Mouse (Mus musculus): ENCODE measurements around the gene Gnao1. TPM values are rescaled to one million over a fixed set of nuclear protein-coding genes. Genes with fewer than 3 reads are reported as not detected.

Gnao1 gene
- total RNA-seq, 2 experiments from 2014 or later: not detected

DNA sequence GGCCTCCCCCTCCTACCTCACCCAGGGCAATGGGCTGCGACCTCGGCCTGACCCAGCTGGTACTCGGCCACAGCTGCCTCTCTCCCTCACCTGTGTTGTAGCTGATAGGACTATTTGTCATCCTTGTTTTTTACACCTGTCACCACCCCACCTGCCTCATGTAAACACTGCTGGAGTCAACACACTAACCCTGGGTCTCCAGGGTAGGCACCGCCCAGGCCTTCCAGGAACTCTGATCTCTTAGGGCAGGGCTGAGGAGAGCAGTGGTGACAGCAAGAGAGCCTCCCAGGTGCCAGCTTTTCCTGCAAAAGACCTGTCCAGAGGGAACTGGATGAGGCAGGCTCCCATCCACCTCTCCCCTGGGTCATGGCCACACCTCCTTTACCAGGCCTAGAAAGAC is 119.5 kb downstream of the Gnao1 start:
- no peak for ATAC-seq (replicated peaks; ENCODE audit: low FRiP score, low TSS enrichment, poor library complexity, severe bottlenecking)

DNA sequence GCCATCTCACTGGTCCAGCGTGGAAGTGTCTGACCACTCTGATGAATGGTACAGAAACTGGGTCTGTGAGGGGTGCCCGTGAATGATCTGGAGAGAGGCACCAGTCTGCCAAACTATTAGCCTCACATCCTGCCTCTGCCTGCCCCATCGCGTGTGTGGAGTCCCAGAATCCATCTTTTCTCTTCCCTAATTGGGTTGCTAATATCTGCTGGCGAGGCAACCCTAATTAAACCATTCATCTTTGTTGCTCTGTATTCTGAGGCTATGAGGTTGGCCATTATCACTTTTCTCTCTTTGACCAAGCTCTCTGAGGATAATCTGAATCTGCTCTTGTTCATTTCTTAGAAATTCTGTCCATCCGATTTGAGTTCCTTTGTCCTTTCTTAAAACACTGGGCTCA is 121.6 kb downstream of the Gnao1 start:
- no peak for ATAC-seq (replicated peaks; ENCODE audit: low FRiP score, low TSS enrichment, poor library complexity, severe bottlenecking)

DNA sequence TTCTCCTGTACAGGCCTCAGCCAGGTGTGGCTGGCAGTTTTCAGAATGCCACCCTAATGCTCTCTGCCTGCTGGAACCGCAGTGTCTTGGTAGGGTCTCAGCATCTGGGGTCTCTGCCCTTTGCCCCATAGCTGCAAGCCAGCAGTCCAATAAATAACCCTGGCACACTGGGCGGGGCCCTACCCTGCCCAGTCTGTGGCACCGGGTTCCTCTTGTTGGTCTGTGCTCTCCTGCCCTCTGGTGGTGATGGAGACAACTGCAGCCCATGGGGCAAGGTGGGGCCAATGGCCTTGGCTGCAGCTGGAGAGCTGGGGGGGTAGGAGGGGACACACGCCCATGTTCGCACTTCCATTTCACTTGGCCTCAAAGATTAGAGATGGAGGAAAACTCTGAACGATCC is 123.1 kb downstream of the Gnao1 start:
- peak; percentile 94 for ATAC-seq (replicated peaks; ENCODE audit: low FRiP score, low TSS enrichment, poor library complexity, severe bottlenecking)

DNA sequence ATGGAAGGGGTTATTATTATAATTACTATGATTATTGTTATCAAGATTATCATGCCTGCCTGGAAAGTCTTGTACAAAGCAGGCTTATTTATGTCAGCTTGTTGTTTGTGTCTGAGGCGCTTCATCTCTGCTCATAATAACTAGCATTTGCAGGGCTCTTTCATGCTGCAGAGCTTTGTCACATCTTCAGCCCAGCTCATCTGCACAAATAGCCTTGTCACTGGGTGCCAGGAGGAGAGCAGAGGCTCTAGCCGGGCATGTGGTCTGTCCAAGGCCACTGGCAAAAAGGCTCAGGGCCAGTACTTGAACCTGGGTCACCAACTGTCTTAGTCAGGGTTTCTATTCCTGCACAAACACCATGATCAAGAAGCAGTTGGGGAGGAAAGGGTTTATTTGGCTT is 123.5 kb downstream of the Gnao1 start:
- no peak for ATAC-seq (replicated peaks; ENCODE audit: low FRiP score, low TSS enrichment, poor library complexity, severe bottlenecking)

DNA sequence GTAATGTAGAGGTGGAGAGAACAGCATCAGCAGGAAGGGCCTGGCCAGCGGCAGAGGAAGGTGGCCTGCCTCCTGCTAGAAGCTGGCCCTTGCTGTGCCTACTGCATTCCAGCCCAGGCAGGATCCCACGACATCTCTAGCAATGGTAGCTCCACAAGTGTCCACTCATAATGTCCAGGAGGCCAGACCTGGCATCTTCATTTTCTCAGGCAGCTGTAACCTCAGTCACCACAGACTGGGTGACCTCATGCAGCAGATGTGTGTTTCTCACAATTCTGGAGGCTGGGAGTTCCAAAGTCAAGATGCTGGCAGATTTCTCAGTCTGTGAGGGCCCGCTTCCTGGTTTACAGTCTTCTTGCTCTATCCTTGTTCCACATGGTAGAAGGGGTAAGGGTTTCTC is 128.4 kb downstream of the Gnao1 start:
- ATAC-seq (replicated peaks; ENCODE audit: low FRiP score, low TSS enrichment, poor library complexity, severe bottlenecking): no peak

DNA sequence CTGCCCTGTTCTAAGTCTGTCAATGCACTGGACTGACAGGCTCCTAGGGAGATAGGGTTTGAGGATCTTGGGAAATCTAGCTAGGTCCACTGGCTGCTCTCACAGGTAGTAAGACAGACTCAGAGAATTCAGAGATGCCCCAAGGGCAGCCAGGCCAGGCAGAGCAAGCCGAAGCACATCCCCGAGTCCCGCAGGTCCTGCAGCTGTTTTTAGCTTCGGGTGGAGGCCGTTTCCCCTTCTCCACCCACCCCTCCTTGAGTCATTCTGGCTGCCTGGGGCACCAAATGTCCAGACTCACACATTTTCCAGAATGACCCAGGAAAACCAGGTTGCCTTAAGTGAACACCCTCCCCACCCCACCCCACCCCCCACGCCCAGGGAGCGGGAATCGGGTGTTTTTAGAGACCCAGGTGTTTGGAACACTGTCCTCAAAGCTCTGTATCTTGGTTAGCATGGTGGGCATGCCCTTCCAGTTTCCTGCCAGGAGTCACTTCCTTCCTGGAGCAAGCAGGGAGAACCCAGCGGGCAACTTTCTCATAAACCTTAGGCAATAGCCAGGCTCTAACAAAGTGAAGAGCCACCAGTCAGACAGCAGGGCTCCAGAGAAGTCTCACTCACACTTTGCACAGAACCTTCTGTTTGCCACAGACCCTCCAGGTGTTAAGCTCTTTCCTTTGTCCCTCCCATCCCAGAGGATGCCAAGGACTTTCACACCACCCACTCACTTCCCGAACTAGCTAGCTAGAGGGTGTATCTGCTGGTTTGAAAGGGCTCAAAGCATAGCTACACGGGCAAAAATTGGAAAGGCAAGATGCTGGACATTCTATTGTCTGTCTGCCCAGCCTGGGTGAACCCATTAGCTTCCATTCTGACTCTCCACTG is 131.0 kb downstream of the Gnao1 start:
- ATAC-seq (replicated peaks; ENCODE audit: low FRiP score, low TSS enrichment, poor library complexity, severe bottlenecking): no peak

DNA sequence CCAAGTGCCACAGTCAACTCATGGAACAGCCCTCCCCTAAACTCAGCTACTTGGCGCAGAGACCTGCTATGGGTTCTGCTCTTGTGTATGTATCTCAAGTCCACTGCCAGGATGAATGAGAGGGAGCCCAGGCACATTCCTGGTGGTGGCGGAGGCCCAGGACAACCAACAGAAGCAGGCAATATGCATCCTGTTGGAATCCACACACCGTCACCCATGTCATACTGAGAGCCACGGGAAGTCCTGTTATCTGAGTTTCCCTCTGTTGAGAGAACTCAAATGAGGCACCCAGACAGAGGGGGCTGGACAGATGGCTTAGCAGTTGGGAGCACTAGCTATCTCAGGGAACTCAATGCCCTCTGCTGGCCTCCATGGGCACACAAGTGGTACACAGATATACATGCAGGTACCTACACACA is 131.9 kb downstream of the Gnao1 start:
- ATAC-seq (replicated peaks; ENCODE audit: low FRiP score, low TSS enrichment, poor library complexity, severe bottlenecking): no peak

DNA sequence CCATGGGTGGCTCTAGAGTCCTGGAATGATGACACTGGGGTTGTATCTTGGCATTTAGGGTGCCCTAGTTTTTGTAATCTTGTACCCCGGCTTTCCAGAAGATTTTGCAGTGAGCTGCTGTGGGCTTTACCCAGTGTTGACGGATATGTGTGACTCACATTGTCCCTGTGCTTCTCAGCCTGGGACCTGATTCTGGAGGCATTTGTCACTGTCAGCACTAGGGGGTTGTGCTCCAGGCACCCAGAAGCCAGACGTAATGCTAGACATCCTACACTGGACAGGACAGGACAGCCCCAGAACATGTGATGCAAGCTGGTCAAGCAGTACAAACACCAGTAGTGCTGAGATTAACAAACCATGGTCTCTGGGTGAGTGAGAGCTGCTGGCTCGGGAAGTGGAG is 136.0 kb downstream of the Gnao1 start:
- ATAC-seq (replicated peaks; ENCODE audit: low FRiP score, low TSS enrichment, poor library complexity, severe bottlenecking): no peak

DNA sequence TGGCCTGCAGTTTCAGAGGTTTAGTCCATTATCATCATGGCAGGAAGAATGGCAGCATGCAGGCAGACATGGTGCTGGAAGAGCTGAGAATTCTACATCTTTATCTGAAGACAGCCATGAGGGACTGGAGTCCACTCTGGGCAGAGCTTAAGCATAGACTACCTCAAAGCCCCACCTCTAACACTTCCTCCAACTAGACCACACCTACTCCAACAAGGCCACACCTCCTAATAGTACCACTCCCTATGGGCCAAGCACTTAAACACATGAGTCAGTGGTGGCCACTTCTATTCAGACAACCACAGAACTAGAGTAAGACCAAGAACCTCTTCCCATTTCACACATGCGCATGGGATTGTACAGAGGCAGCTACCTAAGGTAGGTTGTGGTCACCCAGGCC is 136.6 kb downstream of the Gnao1 start:
- no peak for ATAC-seq (replicated peaks; ENCODE audit: low FRiP score, low TSS enrichment, poor library complexity, severe bottlenecking)

DNA sequence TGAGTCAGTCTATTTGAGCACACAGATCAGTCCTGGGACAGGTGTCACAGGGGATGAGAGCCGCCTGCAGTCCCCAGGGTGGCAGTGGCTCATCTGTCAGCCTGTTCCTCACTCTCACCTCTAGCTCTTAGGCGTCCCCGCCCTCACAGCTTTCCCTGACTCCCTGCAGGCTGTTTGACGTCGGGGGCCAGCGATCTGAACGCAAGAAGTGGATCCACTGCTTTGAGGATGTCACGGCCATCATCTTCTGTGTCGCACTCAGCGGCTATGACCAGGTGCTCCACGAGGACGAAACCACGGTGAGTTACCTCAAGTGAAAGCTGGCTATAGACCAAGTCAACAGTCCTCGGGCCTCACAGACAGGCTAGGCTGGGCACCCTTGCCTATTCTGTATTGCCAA is 140.4 kb downstream of the Gnao1 start:
- ATAC-seq (replicated peaks; ENCODE audit: low FRiP score, low TSS enrichment, poor library complexity, severe bottlenecking): no peak

DNA sequence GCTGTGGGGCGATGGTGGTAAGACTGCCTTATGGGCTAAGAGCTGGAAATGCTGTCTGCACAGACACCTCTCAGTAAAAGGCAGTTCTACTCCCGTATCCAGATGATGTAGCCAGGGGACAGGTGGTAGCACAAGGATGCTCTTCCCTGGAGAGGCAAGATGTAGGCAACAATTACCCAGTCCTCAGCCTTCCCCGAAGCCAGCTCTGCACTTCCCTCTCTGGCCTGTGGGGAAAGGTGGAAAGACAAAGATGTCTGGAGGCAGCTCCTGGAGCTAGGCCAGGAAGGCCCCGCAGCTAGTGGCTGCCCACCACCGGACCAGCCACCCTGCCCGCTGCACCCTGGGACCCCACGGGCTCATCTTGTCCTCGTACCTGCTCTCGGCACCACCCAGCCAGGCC is 142.7 kb downstream of the Gnao1 start:
- no peak for ATAC-seq (replicated peaks; ENCODE audit: low FRiP score, low TSS enrichment, poor library complexity, severe bottlenecking)

DNA sequence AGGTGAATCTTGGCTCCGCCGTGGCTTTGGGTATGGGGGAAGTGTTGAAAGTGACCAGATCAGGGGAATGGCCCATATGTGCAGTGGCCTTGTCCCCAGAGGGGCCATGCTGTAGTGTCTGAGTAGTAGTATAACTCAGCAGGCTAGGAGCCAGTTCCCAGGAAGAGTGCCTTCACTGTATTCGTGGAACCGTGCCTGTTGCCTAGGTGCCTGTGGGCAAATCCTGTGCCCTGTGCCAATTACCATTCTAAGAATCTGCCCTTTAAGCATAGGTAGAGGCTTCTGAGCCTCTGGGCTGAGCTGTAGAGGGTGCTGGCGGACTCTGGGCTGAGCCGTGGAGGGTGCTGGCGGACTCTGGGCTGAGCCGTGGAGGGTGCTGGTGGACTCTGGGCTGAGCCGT is 148.6 kb downstream of the Gnao1 start:
- ATAC-seq (replicated peaks; ENCODE audit: low FRiP score, low TSS enrichment, poor library complexity, severe bottlenecking): no peak

DNA sequence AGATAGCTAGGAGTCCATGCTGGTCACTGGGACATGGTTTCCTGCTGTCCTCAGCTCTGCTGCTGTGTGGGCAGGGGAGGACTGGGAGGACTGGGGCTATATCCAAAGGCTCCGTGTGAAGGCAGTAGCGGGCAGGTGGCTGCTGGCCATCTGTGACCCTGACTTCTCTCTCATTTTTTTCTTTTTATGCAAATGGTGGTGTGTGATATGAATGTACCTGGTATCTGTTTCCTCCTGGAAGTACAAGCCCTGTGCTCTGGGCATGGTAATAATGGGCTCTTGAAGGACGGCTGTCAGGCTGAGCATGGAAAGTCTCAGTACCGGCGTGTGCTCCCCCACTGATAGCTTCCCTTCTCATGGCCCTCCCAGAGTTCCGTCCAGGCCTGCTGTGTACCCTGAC is 151.1 kb downstream of the Gnao1 start:
- no peak for ATAC-seq (replicated peaks; ENCODE audit: low FRiP score, low TSS enrichment, poor library complexity, severe bottlenecking)

DNA sequence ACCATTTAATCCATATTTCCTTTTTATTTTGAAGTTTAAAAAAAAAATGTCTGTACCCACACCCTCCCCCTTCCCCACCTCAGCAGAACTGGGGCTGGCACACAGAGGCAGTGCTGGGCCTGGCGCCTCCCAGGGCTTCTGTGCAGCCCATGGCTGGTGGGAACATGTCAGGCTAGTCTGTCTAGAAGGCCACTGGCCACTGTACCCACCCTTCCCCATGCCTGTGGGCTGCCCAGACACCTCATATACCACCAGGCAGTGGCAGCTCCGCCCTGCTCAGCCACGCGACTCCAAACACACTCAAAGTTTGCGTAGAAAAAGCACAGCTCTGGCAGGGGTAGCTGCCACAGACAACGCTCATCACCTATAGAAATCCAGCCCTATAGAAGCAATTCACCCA is 158.5 kb downstream of the Gnao1 start:
- ATAC-seq (replicated peaks; ENCODE audit: low FRiP score, low TSS enrichment, poor library complexity, severe bottlenecking): no peak

DNA sequence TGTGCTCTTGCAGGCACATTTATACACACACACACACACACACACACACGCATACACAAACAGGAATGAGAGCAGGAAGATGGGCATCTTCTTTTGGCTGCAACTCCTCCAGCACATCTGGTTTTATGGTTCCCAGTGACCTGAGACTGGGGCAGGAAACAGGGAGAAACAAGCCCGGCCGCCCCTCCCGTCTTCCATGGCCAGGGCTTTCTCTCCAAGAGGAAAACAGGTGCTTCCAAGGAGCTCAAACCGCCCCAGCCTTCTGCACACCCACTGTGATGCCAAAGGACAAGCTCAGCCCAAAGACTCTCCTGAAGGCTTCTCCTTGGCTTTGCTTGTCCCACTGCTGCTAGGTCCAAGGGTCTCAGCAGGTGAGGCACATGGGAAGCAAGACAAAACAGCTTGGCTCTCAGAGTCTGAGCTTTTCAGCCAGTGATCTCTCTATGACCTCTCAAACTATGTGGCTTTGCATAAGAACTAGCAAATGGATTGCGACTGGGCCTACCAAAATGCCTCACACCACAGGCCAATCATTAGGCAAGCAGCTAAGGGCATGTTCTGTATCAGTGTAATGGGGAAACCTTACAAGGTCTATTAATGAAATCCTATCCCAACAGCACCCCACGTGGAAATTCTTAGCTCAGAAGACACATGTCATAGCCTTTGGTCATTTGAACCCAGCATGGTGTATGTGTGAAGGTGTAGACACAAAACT is 160.0 kb downstream of the Gnao1 start:
- no peak for ATAC-seq (replicated peaks; ENCODE audit: low FRiP score, low TSS enrichment, poor library complexity, severe bottlenecking)

DNA sequence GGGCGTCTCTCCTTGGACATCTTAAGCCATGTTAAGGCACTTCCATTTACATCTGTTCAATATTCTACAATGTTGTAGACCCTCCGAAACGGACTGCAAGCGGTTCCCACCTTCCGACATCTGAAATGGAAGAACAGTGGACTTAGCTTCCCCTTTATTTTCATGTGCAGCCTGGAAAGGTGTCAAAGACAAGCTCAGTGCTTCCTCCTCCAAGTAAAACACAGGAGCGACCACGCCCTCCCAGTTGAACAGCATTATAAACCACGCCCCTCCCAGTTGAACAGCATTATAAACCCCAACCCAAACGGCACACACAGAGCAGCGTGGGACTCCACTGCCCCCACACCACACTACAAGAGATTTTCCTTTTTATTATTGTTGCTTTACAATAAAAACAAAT is 161.7 kb downstream of the Gnao1 start:
- no peak for ATAC-seq (replicated peaks; ENCODE audit: low FRiP score, low TSS enrichment, poor library complexity, severe bottlenecking)

DNA sequence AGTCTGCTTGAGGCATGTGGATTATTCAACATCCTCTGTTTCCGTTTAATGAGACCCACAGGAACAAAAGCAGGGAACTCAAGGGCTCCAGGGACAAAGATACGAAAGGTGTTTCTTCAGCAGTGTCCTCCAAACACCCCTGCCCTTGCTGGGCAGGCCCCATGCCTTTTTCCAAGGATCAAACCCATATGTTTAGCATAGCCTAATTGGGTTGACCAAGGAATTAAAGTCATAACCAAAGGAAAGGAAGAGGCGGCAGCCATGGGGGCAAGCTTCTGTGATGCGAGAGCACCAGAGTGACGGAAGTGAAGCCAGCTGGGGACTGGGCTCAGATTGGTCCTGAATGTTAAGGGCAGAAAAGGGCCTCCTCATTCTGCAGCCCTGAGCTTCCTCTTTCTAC is 162.4 kb downstream of the Gnao1 start:
- no peak for ATAC-seq (replicated peaks; ENCODE audit: low FRiP score, low TSS enrichment, poor library complexity, severe bottlenecking)

DNA sequence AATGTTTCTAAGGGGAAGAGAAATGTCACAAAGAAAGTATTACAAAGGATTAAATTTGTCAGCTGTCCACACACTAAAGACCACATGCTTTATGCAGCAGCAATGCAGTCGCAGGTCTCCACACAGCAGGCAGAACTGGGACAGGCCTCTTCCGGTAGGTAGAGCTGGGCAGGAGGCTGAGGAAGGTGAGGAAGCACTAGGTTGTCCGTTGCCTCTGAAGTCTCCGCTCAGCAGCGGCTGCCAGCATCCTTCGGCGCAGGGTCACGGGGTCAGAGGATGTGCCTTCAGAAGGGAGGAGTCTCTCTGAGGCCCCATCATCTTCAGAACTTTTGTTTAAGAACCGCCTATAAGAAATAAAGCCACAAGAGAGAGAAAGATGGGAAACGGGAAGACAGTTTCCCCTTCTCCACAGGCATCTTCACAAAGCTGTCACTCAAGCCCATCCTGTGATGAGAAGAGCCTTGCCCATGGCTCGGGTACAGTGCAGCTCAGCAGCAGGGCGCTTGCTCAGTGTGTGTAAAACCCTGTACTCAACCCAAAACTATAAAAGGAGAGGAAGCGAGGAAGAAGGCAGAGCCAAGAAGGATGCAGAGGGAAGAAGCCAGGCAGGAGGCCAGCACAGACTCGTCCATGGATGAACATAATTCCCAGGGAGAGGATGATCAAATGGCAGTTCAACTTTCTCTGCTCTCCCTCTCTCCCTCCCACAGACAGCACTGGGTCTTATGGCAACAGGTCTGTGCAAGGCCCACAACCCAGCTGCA is 163.4 kb downstream of the Gnao1 start:
- no peak for ATAC-seq (replicated peaks; ENCODE audit: low FRiP score, low TSS enrichment, poor library complexity, severe bottlenecking)

DNA sequence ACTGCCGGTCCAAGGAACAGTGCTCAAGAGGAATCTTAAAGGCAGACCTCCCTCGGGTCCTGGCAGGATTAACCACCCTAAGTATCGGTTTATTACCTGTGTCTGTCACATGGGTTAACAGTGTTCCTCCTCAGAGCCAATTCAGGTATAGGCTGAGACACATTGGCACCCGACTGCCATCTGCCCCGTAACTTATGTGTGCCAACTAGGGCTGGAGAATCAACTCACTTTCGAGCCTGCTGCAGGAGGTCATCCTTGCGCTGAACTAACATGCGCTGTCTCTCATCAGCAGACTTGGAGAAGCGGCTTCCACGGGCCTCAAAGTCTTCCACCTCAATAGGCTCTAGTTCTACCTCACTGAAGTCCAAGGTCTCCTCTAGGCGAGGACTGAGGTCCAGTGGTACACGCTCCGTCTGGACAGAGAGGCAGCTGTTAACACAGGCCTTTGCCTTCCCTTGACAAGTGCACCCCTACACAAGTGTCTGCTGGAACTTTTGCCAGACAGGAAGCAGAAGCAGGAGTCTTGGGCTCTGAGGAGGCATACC is 164.1 kb downstream of the Gnao1 start:
- no peak for ATAC-seq (replicated peaks; ENCODE audit: low FRiP score, low TSS enrichment, poor library complexity, severe bottlenecking)

DNA sequence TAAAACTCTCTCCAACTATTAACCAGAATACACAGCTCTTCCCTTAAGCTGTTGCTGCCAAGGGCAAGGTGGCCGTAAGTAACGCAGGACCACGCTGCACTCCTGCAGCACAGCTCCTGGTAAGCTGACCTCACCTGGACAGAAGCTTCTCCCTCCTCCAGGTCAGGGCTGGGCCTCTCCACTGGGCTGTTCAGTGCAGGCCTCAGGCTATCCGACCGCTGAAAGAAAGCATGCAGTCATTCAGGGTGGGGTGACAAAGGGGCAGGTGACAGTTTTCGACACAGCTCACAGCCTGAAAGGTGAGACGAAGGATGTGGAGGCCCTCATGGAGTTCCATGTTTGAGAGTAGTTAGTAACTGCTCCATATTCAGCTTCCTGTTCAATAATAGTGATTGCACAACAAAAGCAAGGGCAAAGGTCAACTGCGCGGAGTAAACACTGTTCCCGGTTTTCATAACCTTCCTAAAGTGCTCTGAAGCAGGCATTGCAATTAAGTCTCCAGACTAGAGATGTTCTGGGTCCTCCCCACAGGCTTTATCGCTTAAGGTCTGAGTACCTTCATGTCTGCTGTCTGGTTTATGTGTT is 164.9 kb downstream of the Gnao1 start:
- ATAC-seq (replicated peaks; ENCODE audit: low FRiP score, low TSS enrichment, poor library complexity, severe bottlenecking): no peak
